8 mouse cellular contexts compared by ENCODE assay signal in the genomic region with DNA sequence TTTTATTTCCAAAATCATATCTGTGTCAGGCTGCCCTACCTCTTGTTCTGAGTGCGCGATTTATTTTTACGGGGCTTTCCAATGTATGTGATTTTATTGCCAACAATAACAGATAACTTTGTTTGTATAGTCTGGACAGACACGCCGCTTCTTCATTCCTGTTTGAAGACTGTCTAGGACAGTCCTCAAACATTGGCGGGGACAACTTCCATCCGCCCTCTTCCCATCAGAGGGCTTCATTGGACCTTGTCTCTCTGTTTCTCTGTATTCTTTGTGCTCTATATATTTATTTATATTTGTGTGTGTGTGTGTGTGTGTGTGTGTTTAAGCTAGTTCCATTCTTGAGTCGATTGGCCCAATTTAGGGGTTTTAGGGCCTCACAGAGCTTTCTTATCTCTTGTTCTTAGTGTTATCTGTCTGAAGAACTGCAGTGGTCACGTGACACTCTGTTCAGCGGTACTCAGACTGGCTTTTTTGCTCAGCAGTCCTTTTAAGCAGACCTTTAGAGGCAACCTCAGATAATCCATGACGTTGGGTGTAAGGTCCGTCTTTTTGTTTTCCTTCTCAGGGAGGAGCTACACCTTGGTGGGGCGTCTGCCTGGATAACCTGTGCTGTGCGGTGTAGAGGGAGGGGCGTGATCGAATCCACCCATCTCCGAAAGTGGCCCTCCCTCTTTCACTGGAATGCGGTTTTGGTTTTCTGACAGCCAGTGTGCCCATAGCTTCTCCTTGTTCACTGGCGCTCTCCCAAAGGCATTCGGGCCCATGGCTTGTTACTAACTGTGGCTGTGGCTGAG. TPM values are rescaled to one million over a fixed set of nuclear protein-coding genes. Genes with fewer than 3 reads are reported as not detected.
DNase-seq lines count a peak whose midpoint lies in the region; ATAC-seq lines count a peak whose summit lies in the region.

No protein-coding gene starts in this region.

- H3K36me3 ChIP-seq in erythroblast, embryonic 14.5 days (ENCODE audit: control insufficient read depth): no peaks in the 10 kb centered on the region
- no peaks in the 10 kb centered on the region for H3K36me3 ChIP-seq in limb, embryonic 10.5 days
- H3K36me3 ChIP-seq in midbrain, embryonic 11.5 days (ENCODE audit: control insufficient read depth, insufficient read depth, low read length): no peaks in the 10 kb centered on the region

- H3K4me3 ChIP-seq in erythroblast, embryonic 14.5 days (replicated peaks): peak overlapping the region; percentile 55
- H3K4me3 ChIP-seq in limb, embryonic 10.5 days: peak overlapping the region; percentile 33
- H3K4me3 ChIP-seq in midbrain, embryonic 11.5 days (ENCODE audit: low read depth, low read length): peak overlapping the region; percentile 7; the same call in 1 of the 2 replicates

- no peaks in the 10 kb centered on the region; the same call in 1 of the 2 replicates for H3K9me3 ChIP-seq in erythroblast, embryonic 14.5 days (ENCODE audit: control insufficient read depth, low read length)
- no peaks in the 10 kb centered on the region for H3K9me3 ChIP-seq in limb, embryonic 10.5 days (replicated peaks)
- no peaks in the 10 kb centered on the region for H3K9me3 ChIP-seq in midbrain, embryonic 11.5 days (ENCODE audit: control insufficient read depth, low read length)

- 47% methylated on average over 20 of the region's 20 CpGs for WGBS in limb, embryonic 10.5 days
- WGBS in midbrain, embryonic 11.5 days: 49% methylated on average over 20 of the region's 20 CpGs

- no peaks in the 10 kb centered on the region for H3K27me3 ChIP-seq in erythroblast, embryonic 14.5 days (ENCODE audit: control insufficient read depth)
- H3K27me3 ChIP-seq in limb, embryonic 10.5 days (ENCODE audit: low read depth, poor library complexity, severe bottlenecking): no peaks in the 10 kb centered on the region
- H3K27me3 ChIP-seq in midbrain, embryonic 11.5 days (ENCODE audit: control insufficient read depth, insufficient read depth, low read length): no peaks in the 10 kb centered on the region

- H3K4me1 ChIP-seq in erythroblast, embryonic 14.5 days (ENCODE audit: control insufficient read depth): peaks cover 7% of the 10 kb centered on the region
- 0 out of 2 replicates have a peak, but pooled peaks cover 3% of the 10 kb centered on the region for H3K4me1 ChIP-seq in limb, embryonic 10.5 days
- H3K4me1 ChIP-seq in midbrain, embryonic 11.5 days (ENCODE audit: control insufficient read depth, insufficient read depth, low read length): no peaks in the 10 kb centered on the region

- H3K9ac ChIP-seq in midbrain, embryonic 11.5 days (ENCODE audit: low read length): 0 out of 2 replicates have a peak overlapping the region, but pooled peaks have one; percentile 27

- peak overlapping the region; percentile 30; the same call in 1 of the 2 replicates for H3K4me2 ChIP-seq in midbrain, embryonic 11.5 days

- no peak for ATAC-seq in erythroblast, adult 5-6 weeks (replicated peaks; ENCODE audit: low FRiP score, poor library complexity, severe bottlenecking)
- ATAC-seq in midbrain, embryonic 11.5 days (ENCODE audit: low FRiP score): no peak

- no peak overlapping the region for H3K27ac ChIP-seq in limb, embryonic 10.5 days
- H3K27ac ChIP-seq in midbrain, embryonic 11.5 days (ENCODE audit: low read depth, low read length): no peak overlapping the region

- peak; percentile 19 for DNase-seq in embryo, embryonic 9.5 days (ENCODE audit: extremely low spot score)
- no peak for DNase-seq in limb, embryonic 10.5 days (ENCODE audit: low spot score)
- DNase-seq in midbrain, embryonic 11.5 days (ENCODE audit: low spot score, missing footprints): no peak
- no peak for DNase-seq in layer of hippocampus, adult 9-10 months (ENCODE audit: low spot score)
- DNase-seq in right cerebral cortex, postnatal 10 days (ENCODE audit: low spot score in 2 of 2): no peak
- DNase-seq in layer of hippocampus, postnatal 25 days (ENCODE audit: extremely low spot score in 1 of 2, low spot score in 1 of 2): no peak

RNA-seq across cellular contexts. Expression of gene Slco2a1, which starts 54.4 kb away (rescaled TPM):
- polyA plus RNA-seq in erythroblast, embryonic 14.5 days (2012): under 0.01 and 0.07 TPM in 2 replicates
- not detected in 2 replicates for total RNA-seq in erythroblast, adult 5-6 weeks (2015; ENCODE audit: low replicate concordance)
- total RNA-seq in erythroblast, adult 5-6 weeks (2017; ENCODE audit: low replicate concordance): 0.09 TPM in 1 of 2 replicates, not detected in the other
- polyA plus RNA-seq in limb, embryonic 10.5 days (2016; fragmentation: Nextera tagmentation; extraction: Ambion mirVana): 0.29 and 0.50 TPM in 2 replicates
- 0.31 and 0.54 TPM in 2 replicates for polyA plus RNA-seq in midbrain, embryonic 11.5 days (2014; fragmentation: Nextera tagmentation; extraction: Ambion mirVana)
- total RNA-seq in layer of hippocampus, postnatal 25 days (2021): 1 to 10 TPM; 2.6 to 2.7 TPM
